Mouse (Mus musculus) liver, postnatal 0 days (tissue): Measurements from ENCODE around the gene Slc6a9. TPM values are rescaled to one million over a fixed set of nuclear protein-coding genes. Genes with fewer than 3 reads are reported as not detected.

ENCODE experiments used
- ATAC-seq: fragments of 200-750 bp; cut with Nextera tagmentation; 2 replicates; pipeline ENCODE4 v1.8.0; 2017; ENCODE audit warnings: mild to moderate bottlenecking, moderate library complexity
- DNase-seq: peaks from one replicate; pipeline ENCODE4 v3.0.0-alpha.2; 2016
- H3K27ac ChIP-seq: fragments of 300-500 bp; sonication (generic); 2 replicates; pipeline ENCODE4 v1.5.1; 2014; ENCODE audit warnings: antibody characterized with exemption, moderate library complexity, mild to moderate bottlenecking, low read depth
- H3K27me3 ChIP-seq: fragments of 300-500 bp; sonication (generic); 2 replicates; pipeline ENCODE4 v1.6.1; 2014; ENCODE audit warnings: low read length, control low read depth, mixed read lengths; ENCODE audit not compliant: insufficient read depth
- H3K36me3 ChIP-seq: fragments of 300-500 bp; sonication (generic); replicated peaks from 2 replicates; pipeline ENCODE4 v1.6.1; 2014; ENCODE audit warnings: mild to moderate bottlenecking, control low read depth, low read length, moderate library complexity, mixed read lengths; ENCODE audit not compliant: insufficient read depth
- H3K4me1 ChIP-seq: fragments of 300-500 bp; sonication (generic); 2 replicates; pipeline ENCODE4 v1.6.1; 2014; ENCODE audit warnings: antibody characterized with exemption, mild to moderate bottlenecking, control low read depth; ENCODE audit not compliant: insufficient read depth
- H3K4me2 ChIP-seq: fragments of 300-500 bp; sonication (generic); 2 replicates; pipeline ENCODE4 v1.6.1; 2014; ENCODE audit warnings: low read depth, mild to moderate bottlenecking, low read length, moderate library complexity, mixed read lengths
- H3K4me3 ChIP-seq: fragments of 300-500 bp; sonication (generic); 2 replicates; pipeline ENCODE4 v1.5.1; 2014; ENCODE audit warnings: low read depth, low read length
- H3K9ac ChIP-seq: fragments of 300-500 bp; sonication (generic); replicated peaks from 2 replicates; pipeline ENCODE4 v1.6.1; 2014; ENCODE audit warnings: mild to moderate bottlenecking, moderate library complexity
- H3K9me3 ChIP-seq: fragments of 300-500 bp; sonication (generic); 2 replicates; pipeline ENCODE4 v1.6.1; 2016; ENCODE audit warnings: mild to moderate bottlenecking, control low read depth, low read length, mixed read lengths
- CTCF ChIP-seq: sonication (generic); IDR thresholded peaks from 2 replicates; pipeline ENCODE4 v1.5.1; 2016; ENCODE audit warnings: antibody characterized with exemption, low read depth
- EP300 ChIP-seq: IDR thresholded peaks from 2 replicates; pipeline ENCODE4 v1.6.1; 2016; ENCODE audit warnings: antibody characterized with exemption, low read depth, mild to moderate bottlenecking
- WGBS: fragments of 180-500 bp; shearing (Covaris S2); extraction: QIAGEN DNeasy Blood & Tissue Kit; methylation state at CpG from one replicate; pipeline ENCODE4 v1.1.7; 2014; ENCODE audit not compliant: insufficient replicate concordance; 5-methylcytosine and 5-hydroxymethylcytosine counted together
- polyA plus RNA-seq: library from polyadenylated mRNA; unstranded; fragments of >200 nt; fragmentation: Nextera tagmentation; extraction: Ambion mirVana; gene quantifications from 2 replicates; pipeline ENCODE4 v1.2.1, GENCODE M21; 2015

The Slc6a9 gene
- polyA plus RNA-seq, 1 experiment from 2014 or later: 19.5 TPM

DNA sequence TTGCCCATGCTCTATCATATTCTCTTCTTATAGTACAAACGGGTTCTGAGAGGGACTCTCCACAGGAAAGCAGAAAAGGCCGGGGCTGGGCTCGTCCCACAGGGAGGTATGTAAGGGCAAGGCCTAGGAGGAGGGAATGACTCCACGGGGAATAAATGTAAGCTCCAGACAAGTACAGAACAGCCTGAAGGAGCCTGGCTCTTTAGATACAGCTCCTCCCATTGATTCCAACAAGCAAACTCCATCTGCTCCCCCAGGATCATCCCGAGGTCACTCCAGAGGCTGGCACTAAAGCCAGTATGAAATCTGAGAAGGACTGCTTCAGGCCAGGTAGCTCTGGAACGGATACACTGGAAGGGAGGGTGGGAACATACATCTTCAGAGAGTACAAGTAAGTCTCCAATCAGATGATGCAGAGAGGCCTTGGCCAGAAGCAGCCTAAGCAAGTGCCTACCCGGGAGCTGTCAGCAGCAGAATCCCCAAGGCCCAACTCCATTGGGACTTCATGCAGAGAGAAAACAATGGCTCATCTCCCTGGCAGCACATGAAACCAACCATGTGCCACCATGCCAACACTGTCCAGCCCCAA, 78.5 kb downstream of the Slc6a9 start:
- no peaks in the 10 kb centered on the region for H3K9me3 ChIP-seq
- no peak overlapping the region for H3K9ac ChIP-seq
- no peak overlapping the region for H3K27ac ChIP-seq
- ATAC-seq (no peak), DNase-seq (no peak)
- no peaks in the 10 kb centered on the region for H3K27me3 ChIP-seq
- peaks cover 28% of the 10 kb centered on the region for H3K4me1 ChIP-seq
- no peak for TF ChIP-seq EP300
- TF ChIP-seq CTCF: no peak
- peaks cover 4% of the 10 kb centered on the region for H3K36me3 ChIP-seq
- WGBS: 77% methylated on average over 7 of the region's 7 CpGs
- no peak overlapping the region for H3K4me2 ChIP-seq
- H3K4me3 ChIP-seq: no peak overlapping the region

- no peak overlapping the region for H3K27ac ChIP-seq
- H3K27me3 ChIP-seq: no peaks in the 10 kb centered on the region
- H3K9me3 ChIP-seq: no peaks in the 10 kb centered on the region
- peaks cover 31% of the 10 kb centered on the region for H3K4me1 ChIP-seq
- peak overlapping the region; percentile 99 for H3K4me2 ChIP-seq
- DNase-seq (no peak), ATAC-seq (no peak)
- H3K36me3 ChIP-seq: peaks cover 4% of the 10 kb centered on the region
- 72% methylated on average over 3 of the region's 3 CpGs for WGBS
- no peak overlapping the region for H3K9ac ChIP-seq
- TF ChIP-seq CTCF (no peak), EP300 (no peak)
- H3K4me3 ChIP-seq: no peak overlapping the region
Measured at GRCm38 (mm10) chr4:117913421-117913820, 79.1 kb downstream of the Slc6a9 start.

DNA sequence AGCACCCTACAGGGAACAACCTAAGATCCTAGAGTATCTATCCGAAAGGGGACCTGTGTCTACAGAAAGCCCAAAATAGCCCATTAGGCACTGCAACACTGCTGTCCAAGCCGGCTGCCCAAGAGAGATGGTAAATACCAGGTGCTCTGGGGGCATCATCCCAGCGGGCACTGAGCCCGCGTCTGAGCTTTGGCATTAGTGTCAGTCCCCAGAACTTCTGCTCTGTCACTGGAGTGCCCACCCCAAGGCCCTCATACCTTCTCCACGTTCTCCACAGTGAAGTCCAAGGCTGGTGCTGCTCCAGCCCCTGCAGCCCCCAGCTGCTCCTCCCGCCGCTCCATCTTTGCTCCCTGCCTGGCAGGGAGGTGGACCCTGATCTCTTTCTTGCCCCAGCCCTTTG, 79.7 kb downstream of the Slc6a9 start:
- ATAC-seq (no peak), DNase-seq (no peak)
- H3K27me3 ChIP-seq: no peaks in the 10 kb centered on the region
- peak overlapping the region; percentile 81 for H3K4me3 ChIP-seq
- 20% methylated on average over 8 of the region's 8 CpGs for WGBS
- H3K4me1 ChIP-seq: peaks cover 31% of the 10 kb centered on the region
- H3K36me3 ChIP-seq: peaks cover 4% of the 10 kb centered on the region
- H3K9me3 ChIP-seq: no peaks in the 10 kb centered on the region
- H3K9ac ChIP-seq: peak overlapping the region; percentile 83
- H3K27ac ChIP-seq: no peak overlapping the region
- peak overlapping the region; percentile 99 for H3K4me2 ChIP-seq
- TF ChIP-seq EP300 (no peak), CTCF (no peak)

- Histone ChIP-seq H3K36me3 (peaks cover 4% of the 10 kb centered on the region), H3K27ac (peak within 1 kb of the TSS; percentile 55), H3K27me3 (no peaks in the 10 kb centered on the region), H3K9ac (peak within 1 kb of the TSS; percentile 83), H3K4me3 (peak within 1 kb of the TSS; percentile 81), H3K4me1 (peaks cover 31% of the 10 kb centered on the region), H3K4me2 (peak within 1 kb of the TSS; percentile 99), H3K9me3 (no peaks in the 10 kb centered on the region)
- peak; percentile 97 for ATAC-seq
- peak; percentile 44 for TF ChIP-seq CTCF
- peak; percentile 84 for TF ChIP-seq EP300
- WGBS: under 1% methylated on average over 61 of the region's 61 CpGs
- peak; percentile 93 for DNase-seq
Measured at GRCm38 (mm10) chr4:117914591-117915442, 80.5 kb downstream of the Slc6a9 start, which contains the start of gene Ipo13. Ipo13 (minus strand) TSS chr4:117914999.

DNA sequence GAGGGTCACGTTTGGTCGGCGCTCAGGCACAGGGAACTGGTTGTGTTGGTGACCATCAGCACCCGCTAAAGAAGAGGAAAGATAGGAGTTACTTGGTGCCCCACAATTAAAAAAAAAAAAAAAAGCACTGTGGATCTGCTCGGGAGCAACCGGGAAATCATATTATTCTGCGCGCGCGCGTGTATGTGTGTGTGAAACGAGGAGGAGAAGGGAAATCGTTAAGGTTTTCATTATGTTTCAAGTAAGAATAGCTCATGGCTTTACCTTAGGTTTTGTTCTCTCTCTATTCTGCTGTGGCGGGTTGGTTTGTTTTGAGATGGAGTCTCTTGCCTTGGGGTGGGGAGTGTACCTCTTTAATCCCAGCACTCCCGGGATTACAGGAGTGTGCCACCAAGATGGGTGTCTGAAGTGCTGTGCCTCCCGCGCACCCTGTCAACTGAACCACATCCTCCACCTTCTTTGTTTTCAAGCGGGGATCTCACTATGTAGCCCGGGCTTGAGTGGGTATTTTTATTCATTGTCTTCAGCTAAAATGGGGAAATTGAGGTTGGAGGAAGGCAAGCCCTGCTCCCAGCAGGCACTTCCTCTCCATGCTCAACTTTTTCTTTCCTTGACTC, 81.3 kb downstream of the Slc6a9 start:
- Histone ChIP-seq H3K9ac (peak overlapping the region; percentile 83), H3K27me3 (no peaks in the 10 kb centered on the region), H3K4me1 (peaks cover 31% of the 10 kb centered on the region), H3K36me3 (peaks cover 4% of the 10 kb centered on the region), H3K4me2 (peak overlapping the region; percentile 99), H3K27ac (peak overlapping the region; percentile 55; the same call in 1 of the 2 replicates), H3K9me3 (no peaks in the 10 kb centered on the region), H3K4me3 (peak overlapping the region; percentile 81)
- TF ChIP-seq CTCF (no peak), EP300 (no peak)
- DNase-seq (no peak), ATAC-seq (no peak; the same call in 1 of the 2 replicates)
- 2% methylated on average over 19 of the region's 19 CpGs for WGBS

DNA sequence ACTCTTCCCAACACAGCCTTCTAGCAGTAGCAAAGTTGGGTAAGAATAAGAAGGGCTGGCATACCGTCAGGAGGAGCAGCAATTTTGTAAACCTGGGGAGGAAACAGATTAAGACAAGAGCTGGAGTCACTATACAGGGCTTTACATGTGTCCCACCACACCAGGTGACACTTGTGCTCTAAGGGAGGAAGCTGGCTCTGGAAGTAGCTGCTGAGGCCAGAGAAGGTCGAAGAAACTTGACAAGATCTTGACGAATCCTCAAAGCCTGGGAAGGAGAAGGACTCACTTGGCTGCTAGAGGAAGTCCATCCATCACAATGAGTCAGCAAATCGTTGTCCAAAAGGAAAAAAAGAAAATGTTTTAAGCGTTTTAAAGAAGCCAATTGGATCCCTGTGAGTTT, 82.1 kb downstream of the Slc6a9 start:
- peak overlapping the region; percentile 99; the same call in 1 of the 2 replicates for H3K4me2 ChIP-seq
- TF ChIP-seq CTCF (no peak), EP300 (no peak)
- WGBS: 35% methylated on average over 5 of the region's 5 CpGs

More for the DNA sequence above, 82.1 kb downstream of the Slc6a9 start:
- Histone ChIP-seq H3K36me3 (no peaks in the 10 kb centered on the region; the same call in none of the 2 replicates), H3K4me3 (no peak overlapping the region), H3K9ac (no peak overlapping the region), H3K4me1 (peaks cover 31% of the 10 kb centered on the region), H3K27ac (no peak overlapping the region), H3K9me3 (no peaks in the 10 kb centered on the region), H3K27me3 (no peaks in the 10 kb centered on the region)
- ATAC-seq (no peak), DNase-seq (no peak)
